Mouse (Mus musculus) cerebellum, postnatal 36 days (tissue): Measurements from ENCODE around the gene Alg12.

ENCODE experiments used
- DNase-seq, 2 experiments: peaks; one replicate each; pipeline ENCODE4 v3.0.0; 2021 to 2022; ENCODE audit warnings: mixed read lengths in 2 of 2

The Alg12 gene

GRCm38 (mm10) chr15:88854969-88855830 is 36.1 kb upstream of the Alg12 start:
- no peak for DNase-seq

GRCm38 (mm10) chr15:88854119-88854968 is 35.2 kb upstream of the Alg12 start:
- peak in 1 of 2 experiments; percentile 48 for DNase-seq

- DNase-seq: no peak
Measured at GRCm38 (mm10) chr15:88853106-88853505, 34.0 kb upstream of the Alg12 start.

- DNase-seq: peak in 1 of 2 experiments; percentile 7
Measured at GRCm38 (mm10) chr15:88851507-88852149, 32.5 kb upstream of the Alg12 start.

GRCm38 (mm10) chr15:88851076-88851475 is 32.0 kb upstream of the Alg12 start:
- no peak for DNase-seq

GRCm38 (mm10) chr15:88850146-88850826 is 31.2 kb upstream of the Alg12 start:
- DNase-seq: peak; percentile 80 to 85

- no peak for DNase-seq
Measured at GRCm38 (mm10) chr15:88849621-88850020, 30.5 kb upstream of the Alg12 start.

- DNase-seq: no peak
Measured at GRCm38 (mm10) chr15:88848661-88849060, 29.5 kb upstream of the Alg12 start.

- DNase-seq: no peak
Measured at GRCm38 (mm10) chr15:88844966-88845365, 25.8 kb upstream of the Alg12 start.

GRCm38 (mm10) chr15:88843486-88844097 is 24.5 kb upstream of the Alg12 start:
- no peak for DNase-seq

- DNase-seq: no peak
Measured at GRCm38 (mm10) chr15:88842300-88842673, 23.2 kb upstream of the Alg12 start.

GRCm38 (mm10) chr15:88841580-88842299 is 22.6 kb upstream of the Alg12 start:
- DNase-seq: peak; percentile 83 to 86

GRCm38 (mm10) chr15:88841160-88841559 is 22.0 kb upstream of the Alg12 start:
- DNase-seq: no peak

GRCm38 (mm10) chr15:88840126-88840525 is 21.0 kb upstream of the Alg12 start:
- peak; percentile 41 to 49 for DNase-seq

GRCm38 (mm10) chr15:88839271-88839670 is 20.2 kb upstream of the Alg12 start:
- DNase-seq: peak in 1 of 2 experiments; percentile 53

GRCm38 (mm10) chr15:88837977-88838376 is 18.9 kb upstream of the Alg12 start:
- DNase-seq: no peak

GRCm38 (mm10) chr15:88837199-88837932 is 18.2 kb upstream of the Alg12 start:
- DNase-seq: no peak

- no peak for DNase-seq
Measured at GRCm38 (mm10) chr15:88836571-88836970, 17.5 kb upstream of the Alg12 start.

- DNase-seq: no peak
Measured at GRCm38 (mm10) chr15:88836031-88836430, 16.9 kb upstream of the Alg12 start.

GRCm38 (mm10) chr15:88832536-88832935 is 13.4 kb upstream of the Alg12 start:
- no peak for DNase-seq

- no peak for DNase-seq
Measured at GRCm38 (mm10) chr15:88831482-88831881, 12.4 kb upstream of the Alg12 start.
